Mouse (Mus musculus): ENCODE data around the gene Snrpc. TPM values are rescaled to one million over a fixed set of nuclear protein-coding genes. Genes with fewer than 3 reads are reported as not detected.

Gene Snrpc
- 145 and 156 TPM in 2 replicates for polyA plus RNA-seq (2012; rRNA removed)

DNA sequence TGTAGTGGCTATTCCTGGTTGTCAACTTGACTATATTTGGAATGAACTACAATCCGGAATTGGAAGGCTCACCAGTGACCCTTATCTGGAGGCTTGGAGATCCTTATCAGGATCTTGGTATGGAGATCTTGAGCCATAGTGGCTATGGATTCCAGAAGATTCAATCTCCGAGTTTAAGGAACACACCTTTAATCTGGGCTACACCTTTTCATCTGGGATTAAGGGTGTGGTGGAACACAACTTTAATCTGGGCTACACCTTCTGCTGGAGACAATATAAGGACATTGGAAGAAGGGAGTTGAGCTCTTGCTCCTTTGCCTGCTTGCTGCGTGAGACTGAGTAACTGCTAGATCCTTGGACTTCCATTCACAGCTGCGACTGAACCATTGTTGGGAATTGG lies at the start of gene Snrpc:
TSS of gene Snrpc (plus strand) at position 301 of the 400 bp plus-strand sequence.

DNA sequence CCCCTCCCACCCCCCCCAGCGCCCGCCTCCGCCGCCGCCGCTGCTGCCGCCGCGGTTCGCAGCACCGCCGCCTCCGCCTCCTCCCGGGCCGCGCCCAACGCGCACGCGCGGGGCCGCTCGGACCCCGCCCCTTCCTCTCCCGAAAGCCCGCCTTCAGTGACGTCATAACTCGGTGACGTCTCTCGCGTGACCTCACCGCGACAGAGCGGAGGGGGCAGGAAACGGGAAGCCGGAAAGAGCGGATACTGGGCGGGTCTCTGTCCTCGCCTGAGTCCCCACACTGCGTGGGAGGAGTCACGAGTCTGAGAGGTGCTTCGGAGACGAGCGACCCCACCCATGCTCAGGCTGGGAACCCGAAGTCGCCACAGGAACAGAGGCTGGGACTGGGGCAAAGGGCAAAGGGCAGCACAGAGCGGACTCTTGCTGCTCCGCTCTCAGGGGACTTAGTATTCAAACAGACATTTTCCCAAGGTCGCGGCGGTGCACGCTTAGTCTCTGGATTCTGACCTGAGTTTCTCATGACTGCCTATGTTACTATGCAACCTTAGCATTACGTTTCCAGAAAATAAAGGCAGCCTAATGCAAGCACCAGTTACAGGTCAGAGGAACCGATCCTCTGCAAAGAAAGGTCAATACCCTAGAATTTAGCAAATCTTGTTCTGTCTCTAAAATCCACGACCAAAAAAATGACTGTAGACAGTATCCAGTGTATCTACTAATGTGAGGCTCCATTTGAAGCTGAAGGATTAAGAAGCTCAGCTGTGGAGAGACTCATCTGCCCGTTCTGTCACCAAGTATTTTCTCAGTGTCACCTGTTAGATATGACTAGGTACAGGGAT lies 17.2 kb upstream of the Snrpc start, which contains the start of gene D17Wsu92e:
TSS of gene D17Wsu92e (minus strand) at position 81 of the 839 bp plus-strand sequence.

DNA sequence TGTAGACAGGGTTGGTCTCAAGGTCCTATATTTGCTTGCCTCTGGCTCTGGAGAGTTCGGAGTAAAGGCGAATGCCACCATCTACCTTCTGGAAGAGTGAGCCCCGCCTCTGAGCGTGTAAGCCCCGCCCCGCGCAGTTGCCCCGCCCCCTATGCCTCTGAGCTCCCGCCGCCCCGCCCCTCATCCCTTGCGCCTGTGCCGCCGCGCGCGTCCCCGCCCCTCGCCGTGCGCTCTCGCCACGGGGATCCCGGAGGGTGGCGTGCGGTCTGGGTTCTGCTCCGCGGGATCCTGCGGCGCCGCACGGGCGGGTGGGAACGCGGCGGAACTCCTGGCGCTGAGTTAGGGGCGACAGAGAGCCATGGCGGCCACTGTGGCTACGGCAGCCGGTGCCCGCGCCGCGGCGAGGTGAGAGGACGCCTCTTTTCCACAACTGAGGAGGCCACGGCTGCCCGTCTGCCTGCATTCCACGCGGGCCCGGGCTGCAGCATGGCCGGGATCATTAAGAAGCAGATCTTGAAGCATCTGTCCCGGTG lies 18.4 kb downstream of the Snrpc start, which contains the start of gene Uhrf1bp1:
TSS of gene Uhrf1bp1 (plus strand) at position 177 of the 533 bp plus-strand sequence.

Other genes with a start within 250 kb of the Snrpc start
- 343 and 362 TPM in 2 replicates for gene Nudt3, start 214.7 kb upstream of the Snrpc start, polyA plus RNA-seq (2012; rRNA removed)
- gene RPS10-NUDT3, start 202.9 kb upstream of the Snrpc start, polyA plus RNA-seq (2012; rRNA removed) = 0.14 and 0.29 TPM in 2 replicates
- 873 and 890 TPM in 2 replicates for gene Rps10, start 201.5 kb upstream of the Snrpc start, polyA plus RNA-seq (2012; rRNA removed)
- 34.8 and 41.1 TPM in 2 replicates for gene Pacsin1, start 182.6 kb upstream of the Snrpc start, polyA plus RNA-seq (2012; rRNA removed)
- gene Spdef, start 109.2 kb upstream of the Snrpc start, polyA plus RNA-seq (2012; rRNA removed) = 2.0 and 2.1 TPM in 2 replicates
- gene D17Wsu92e, start 17.5 kb upstream of the Snrpc start, polyA plus RNA-seq (2012; rRNA removed) = 52.0 and 53.4 TPM in 2 replicates
- 12.8 and 13.1 TPM in 2 replicates for gene Uhrf1bp1, start 18.3 kb downstream of the Snrpc start, polyA plus RNA-seq (2012; rRNA removed)
- gene Anks1, start 71.2 kb downstream of the Snrpc start, polyA plus RNA-seq (2012; rRNA removed) = 41.8 and 42.5 TPM in 2 replicates
- 42.6 and 47.0 TPM in 2 replicates for gene Taf11, start 71.7 kb downstream of the Snrpc start, polyA plus RNA-seq (2012; rRNA removed)
- gene Tcp11, start 242.5 kb downstream of the Snrpc start, polyA plus RNA-seq (2012; rRNA removed) = 2.7 and 3.3 TPM in 2 replicates